Mouse (Mus musculus) erythroblast, embryonic 14.5 days (primary cell): Measurements from ENCODE around the gene Npnt. TPM values are rescaled to one million over a fixed set of nuclear protein-coding genes. Genes with fewer than 3 reads are reported as not detected.

Experiments used
- H3K27me3 ChIP-seq: 2 replicates; pipeline ENCODE4 v1.6.1; 2012; ENCODE audit warnings: inconsistent platforms; ENCODE audit not compliant: control insufficient read depth
- H3K36me3 ChIP-seq: 2 replicates; pipeline ENCODE4 v1.6.1; 2012; ENCODE audit warnings: mild to moderate bottlenecking, inconsistent platforms; ENCODE audit not compliant: control insufficient read depth
- H3K4me1 ChIP-seq: 2 replicates; pipeline ENCODE4 v1.6.1; 2012; ENCODE audit warnings: inconsistent platforms; ENCODE audit not compliant: control insufficient read depth
- H3K4me3 ChIP-seq: replicated peaks from 2 replicates; pipeline ENCODE3; 2012; ENCODE audit warnings: moderate library complexity, mild to moderate bottlenecking, inconsistent platforms
- H3K9me3 ChIP-seq: 2 replicates; pipeline ENCODE4 v1.6.1; 2012; ENCODE audit warnings: low read length, inconsistent platforms, mixed read lengths; ENCODE audit not compliant: control insufficient read depth
- GATA1 ChIP-seq: IDR thresholded peaks from 2 replicates; pipeline ENCODE4 v1.6.1; 2012; ENCODE audit warnings: low read length, inconsistent platforms, mixed read lengths
- TAL1 ChIP-seq: IDR thresholded peaks from 3 replicates; pipeline ENCODE4 v1.6.1; 2012; ENCODE audit warnings: low read length, inconsistent platforms, mixed read lengths
- polyA plus RNA-seq: library from polyadenylated mRNA; stranded (reverse); fragments of >175 nt; gene quantifications from 2 replicates; pipeline ENCODE4 v1.2.3, GENCODE M21; 2012

Npnt gene
- polyA plus RNA-seq: not detected in 2 replicates

DNA sequence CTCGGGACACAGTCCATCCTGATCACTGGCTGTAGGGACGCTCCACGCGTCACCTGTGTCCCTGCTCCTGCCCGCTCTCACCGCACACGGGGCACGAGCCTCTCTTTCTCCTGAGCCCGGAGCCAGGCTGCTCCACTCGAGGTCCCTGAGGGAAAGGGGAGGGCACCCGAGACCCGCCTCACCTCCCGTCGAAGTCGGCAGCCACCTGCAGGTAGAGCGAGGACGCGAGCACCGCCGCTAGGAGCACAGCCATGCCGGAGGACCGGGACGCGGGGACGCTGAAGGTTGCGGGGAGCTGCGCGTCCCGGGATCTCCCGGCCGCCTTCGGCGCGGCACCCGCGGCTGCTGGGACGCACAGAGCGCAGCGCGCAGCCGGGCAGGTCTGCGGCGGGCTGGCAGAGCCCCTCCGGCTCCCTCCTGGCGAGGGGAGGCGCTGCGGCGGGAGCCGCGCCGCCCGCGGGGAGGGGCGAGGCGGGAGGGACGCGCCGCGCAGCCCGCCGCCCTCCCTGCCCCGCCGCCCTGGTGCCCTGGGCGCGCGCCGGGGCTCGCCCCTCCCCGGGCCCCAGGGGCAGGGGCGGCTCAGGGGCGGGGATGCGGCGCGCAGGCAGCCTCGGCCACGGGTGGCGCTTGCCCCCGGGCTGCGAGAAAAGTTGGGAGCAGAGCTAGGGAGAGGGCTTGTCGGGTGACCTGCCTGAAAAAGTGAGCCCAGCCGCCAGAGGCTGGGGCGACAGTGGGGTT is at the start of gene Npnt:
Npnt (minus strand) TSS at position 501 of the 738 bp plus-strand sequence.
- TF ChIP-seq TAL1 (no peak), GATA1 (no peak)
- Histone ChIP-seq H3K27me3 (peaks cover 44% of the 10 kb centered on the region), H3K9me3 (peaks cover 4% of the 10 kb centered on the region; the same call in 1 of the 2 replicates), H3K4me3 (peak within 1 kb of the TSS; percentile 51), H3K36me3 (no peaks in the 10 kb centered on the region), H3K4me1 (peaks cover 4% of the 10 kb centered on the region)

GRCm38 (mm10) chr3:132996299-132996698 is 46.2 kb upstream of the Npnt start:
- Histone ChIP-seq H3K36me3 (peaks cover 31% of the 10 kb centered on the region), H3K9me3 (no peaks in the 10 kb centered on the region), H3K4me1 (no peaks in the 10 kb centered on the region), H3K27me3 (no peaks in the 10 kb centered on the region), H3K4me3 (no peak overlapping the region)
- no peak for TF ChIP-seq TAL1
- TF ChIP-seq GATA1: no peak

DNA sequence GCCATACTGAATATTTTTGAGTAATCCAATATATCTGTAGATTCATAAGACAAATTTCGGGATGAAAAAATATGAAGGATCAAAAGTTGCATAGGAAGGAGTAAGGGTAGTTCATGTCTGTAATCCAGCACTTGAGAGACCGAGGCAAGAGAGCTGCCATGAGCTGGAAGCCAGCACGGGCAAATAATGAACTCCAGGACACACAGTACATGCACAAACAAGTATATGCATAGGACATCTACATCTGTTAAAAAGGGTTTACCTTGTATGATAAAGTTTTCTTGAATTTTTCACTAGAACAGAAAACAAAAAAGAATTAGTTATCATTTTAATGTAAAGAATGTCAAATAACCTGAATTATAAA is 45.8 kb upstream of the Npnt start:
- no peak overlapping the region for H3K4me3 ChIP-seq
- H3K4me1 ChIP-seq: no peaks in the 10 kb centered on the region
- no peaks in the 10 kb centered on the region for H3K27me3 ChIP-seq
- H3K9me3 ChIP-seq: no peaks in the 10 kb centered on the region
- peaks cover 28% of the 10 kb centered on the region for H3K36me3 ChIP-seq
- no peak for TF ChIP-seq TAL1
- TF ChIP-seq GATA1: no peak

GRCm38 (mm10) chr3:132995172-132995903 is 45.2 kb upstream of the Npnt start:
- TF ChIP-seq GATA1 (no peak), TAL1 (no peak)
- Histone ChIP-seq H3K9me3 (no peaks in the 10 kb centered on the region), H3K4me3 (no peak overlapping the region), H3K4me1 (no peaks in the 10 kb centered on the region), H3K36me3 (peaks cover 27% of the 10 kb centered on the region), H3K27me3 (no peaks in the 10 kb centered on the region)

- no peak overlapping the region for H3K4me3 ChIP-seq
- H3K9me3 ChIP-seq: no peaks in the 10 kb centered on the region
- H3K4me1 ChIP-seq: no peaks in the 10 kb centered on the region
- TF ChIP-seq GATA1 (no peak), TAL1 (no peak)
- peaks cover 32% of the 10 kb centered on the region for H3K36me3 ChIP-seq
- no peaks in the 10 kb centered on the region for H3K27me3 ChIP-seq
These were observed 36.1 kb upstream of the Npnt start for GRCm38 (mm10) chr3:132986188-132986587.

DNA sequence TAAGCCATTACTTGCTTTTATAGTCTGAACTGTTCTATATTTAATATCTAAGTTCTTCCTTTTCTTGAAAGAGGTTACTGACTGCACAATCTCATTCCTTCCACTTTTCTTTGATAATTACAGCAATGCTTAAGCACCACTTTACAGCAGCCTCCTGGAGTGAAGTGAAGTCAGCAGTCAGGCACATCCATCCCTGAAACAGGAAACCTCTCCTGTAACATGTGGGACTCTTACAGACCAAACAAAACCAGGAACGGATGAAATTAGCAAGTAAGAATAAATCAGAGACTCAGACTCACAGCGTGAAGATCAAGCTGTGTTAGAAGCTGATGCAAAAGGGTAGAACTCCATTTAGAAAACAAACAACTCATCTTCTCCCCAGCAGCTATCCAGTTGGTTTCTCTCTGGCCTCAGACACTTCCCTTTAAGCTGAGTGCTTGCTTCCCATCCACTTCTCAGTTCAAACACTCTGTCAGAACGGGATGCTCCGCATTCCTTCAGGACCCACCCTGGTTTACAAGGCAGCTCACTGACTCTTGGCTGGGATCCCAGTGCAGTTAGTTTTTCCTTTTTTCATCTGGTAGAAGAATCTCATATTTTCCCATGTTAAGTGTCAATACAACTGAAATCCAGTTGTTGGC is 33.9 kb upstream of the Npnt start:
- TF ChIP-seq TAL1 (no peak), GATA1 (no peak)
- Histone ChIP-seq H3K4me1 (no peaks in the 10 kb centered on the region), H3K4me3 (no peak overlapping the region), H3K9me3 (no peaks in the 10 kb centered on the region; the same call in 1 of the 2 replicates), H3K36me3 (peaks cover 40% of the 10 kb centered on the region), H3K27me3 (no peaks in the 10 kb centered on the region)

- Histone ChIP-seq H3K27me3 (no peaks in the 10 kb centered on the region), H3K9me3 (no peaks in the 10 kb centered on the region; the same call in 1 of the 2 replicates), H3K36me3 (peaks cover 30% of the 10 kb centered on the region), H3K4me1 (no peaks in the 10 kb centered on the region), H3K4me3 (no peak overlapping the region)
- TF ChIP-seq GATA1: no peak
These were observed 31.9 kb upstream of the Npnt start for GRCm38 (mm10) chr3:132981968-132982367.

DNA sequence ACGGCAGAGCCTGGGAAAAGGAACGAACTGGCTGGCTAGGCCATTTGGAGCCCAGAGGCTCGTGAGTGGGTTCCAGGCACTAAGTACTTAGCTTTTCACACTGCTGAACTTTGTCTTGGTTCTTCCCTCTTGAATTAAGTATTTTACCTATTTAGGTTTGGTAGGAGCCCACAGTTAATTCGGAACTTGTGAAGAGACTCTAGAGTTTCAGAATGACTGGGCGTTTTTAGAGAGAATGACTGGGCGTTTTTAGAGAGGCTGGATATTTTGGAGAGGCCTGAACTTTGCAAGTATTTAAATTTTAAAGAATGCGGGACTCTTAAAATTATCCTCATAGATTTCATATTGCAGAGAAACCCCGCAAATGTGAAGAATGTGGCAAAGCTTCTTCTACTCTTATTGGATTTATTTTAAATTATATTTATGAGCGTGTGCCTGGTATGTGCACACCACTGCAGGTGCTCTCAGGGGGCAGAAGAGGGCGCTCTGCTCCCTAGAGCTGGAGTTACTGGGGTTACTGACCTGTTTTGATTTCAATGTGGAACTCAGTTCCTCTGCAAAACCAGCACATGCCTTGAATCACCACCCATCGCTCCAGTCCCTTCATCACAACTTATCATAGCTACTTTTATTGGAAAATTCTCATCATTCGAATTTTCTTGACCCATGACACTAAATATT is 29.8 kb upstream of the Npnt start:
- no peak for TF ChIP-seq GATA1
- TF ChIP-seq TAL1: no peak
- no peaks in the 10 kb centered on the region; the same call in 1 of the 2 replicates for H3K9me3 ChIP-seq
- H3K4me1 ChIP-seq: no peaks in the 10 kb centered on the region
- no peak overlapping the region for H3K4me3 ChIP-seq
- H3K27me3 ChIP-seq: no peaks in the 10 kb centered on the region
- H3K36me3 ChIP-seq: peaks cover 21% of the 10 kb centered on the region
